Mouse (Mus musculus): ENCODE measurements around the gene Cald1. TPM values are rescaled to one million over a fixed set of nuclear protein-coding genes. Genes with fewer than 3 reads are reported as not detected.
A peak's percentile ranks its signal among the peaks of the same experiment; 100 is the strongest.

Cald1 gene
- total and polyA plus RNA-seq, 2 experiments from 2014 or later: 28.5 to 40.8 TPM

DNA sequence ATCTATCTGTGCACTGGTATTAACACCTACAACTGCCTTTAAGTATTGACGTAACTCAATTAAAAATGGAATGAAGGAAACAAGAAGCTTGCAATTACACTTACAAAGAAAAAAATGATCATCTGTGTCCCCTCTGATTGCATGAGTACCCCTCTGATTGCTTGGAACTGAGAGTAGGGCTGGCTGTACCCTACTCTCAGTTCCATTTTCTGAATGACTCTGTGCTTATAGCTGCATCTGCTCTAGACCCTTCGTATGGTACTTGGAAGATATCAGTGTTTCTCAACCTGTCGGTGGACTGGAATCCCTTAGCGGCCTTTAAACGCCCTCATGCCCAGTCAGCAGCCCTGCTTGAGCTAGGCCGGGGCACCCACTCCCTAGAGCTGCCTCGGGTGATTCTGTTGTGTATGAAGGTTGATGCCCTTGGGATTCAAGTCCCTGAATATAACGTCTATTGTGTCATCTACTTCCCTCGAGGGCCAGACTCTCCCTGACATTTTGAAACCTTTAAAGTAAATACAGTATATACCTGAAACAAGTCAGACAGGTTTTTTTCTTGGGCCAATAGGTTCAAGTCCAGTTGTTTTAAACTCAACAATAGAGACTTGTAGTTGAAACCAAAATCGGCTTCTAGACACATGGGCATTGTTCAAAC lies 125.1 kb downstream of the Cald1 start:
- Histone ChIP-seq H3K36me3 (ENCODE audit: insufficient read depth) (no peaks in the 10 kb centered on the region), H3K9me3 (ENCODE audit: low read length) (no peaks in the 10 kb centered on the region), H3K27me3 (ENCODE audit: insufficient read depth, low read length) (no peaks in the 10 kb centered on the region), H3K9ac (no peak overlapping the region), H3K4me3 (ENCODE audit: low read depth, low read length) (no peak overlapping the region), H3K4me2 (ENCODE audit: low read depth) (no peak overlapping the region), H3K4me1 (ENCODE audit: insufficient read depth) (no peaks in the 10 kb centered on the region), H3K27ac (ENCODE audit: low read depth, low read length) (no peak overlapping the region)
- DNase-seq (no peak), ATAC-seq (no peak)
- 95% methylated on average over 10 of the region's 10 CpGs for WGBS
- no peak for TF ChIP-seq CTCF (IDR thresholded peaks at IDR 0.05; ENCODE audit: low read depth)

DNA sequence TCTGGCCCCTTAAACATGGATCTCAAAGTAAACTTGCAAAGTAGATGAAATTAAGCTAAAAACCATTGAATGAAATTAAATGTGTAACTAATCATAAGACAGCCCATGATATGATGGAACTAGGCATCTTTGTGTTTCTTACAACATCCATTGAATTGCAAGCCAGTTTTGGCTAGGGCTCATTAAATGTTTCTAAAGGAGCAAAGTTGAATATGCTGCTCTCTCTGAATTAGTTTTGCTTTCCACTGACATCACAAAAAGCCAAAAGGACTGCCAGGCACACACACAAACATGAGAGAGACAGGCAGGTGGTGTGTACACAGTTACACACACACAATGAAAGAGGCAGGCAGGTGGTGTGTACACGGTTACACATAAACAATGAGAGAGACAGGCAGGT lies 127.4 kb downstream of the Cald1 start:
- Histone ChIP-seq H3K36me3 (ENCODE audit: insufficient read depth) (no peaks in the 10 kb centered on the region), H3K4me3 (ENCODE audit: low read depth, low read length) (no peak overlapping the region), H3K4me2 (ENCODE audit: low read depth) (no peak overlapping the region), H3K27me3 (ENCODE audit: insufficient read depth, low read length) (no peaks in the 10 kb centered on the region), H3K9ac (no peak overlapping the region), H3K27ac (ENCODE audit: low read depth, low read length) (no peak overlapping the region), H3K9me3 (ENCODE audit: low read length) (no peaks in the 10 kb centered on the region), H3K4me1 (ENCODE audit: insufficient read depth) (no peaks in the 10 kb centered on the region)
- DNase-seq (peak; percentile 22), ATAC-seq (no peak)
- 49% methylated on average over 1 of the region's 1 CpGs for WGBS
- no peak for TF ChIP-seq CTCF (IDR thresholded peaks at IDR 0.05; ENCODE audit: low read depth)

DNA sequence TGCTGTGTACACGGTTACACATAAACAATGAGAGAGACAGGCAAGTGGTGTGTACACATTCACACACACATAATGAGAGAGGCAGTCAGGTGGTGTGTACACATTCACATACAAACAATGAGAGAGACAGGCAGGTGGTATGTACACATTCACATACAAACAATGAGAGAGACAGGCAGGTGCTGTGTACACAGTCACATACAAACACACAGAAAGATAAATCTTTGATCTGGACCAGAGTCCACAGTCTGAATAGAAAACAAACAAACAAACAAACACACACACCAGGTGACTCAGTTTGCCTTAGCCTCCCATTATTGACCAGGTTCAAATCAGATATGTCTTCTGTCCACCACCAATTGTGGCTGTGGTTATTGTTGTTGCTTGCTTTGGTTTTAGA lies 127.8 kb downstream of the Cald1 start:
- Histone ChIP-seq H3K9me3 (ENCODE audit: low read length) (no peaks in the 10 kb centered on the region), H3K27me3 (ENCODE audit: insufficient read depth, low read length) (no peaks in the 10 kb centered on the region), H3K36me3 (ENCODE audit: insufficient read depth) (no peaks in the 10 kb centered on the region), H3K4me2 (ENCODE audit: low read depth) (no peak overlapping the region), H3K4me1 (ENCODE audit: insufficient read depth) (no peaks in the 10 kb centered on the region), H3K9ac (no peak overlapping the region), H3K4me3 (ENCODE audit: low read depth, low read length) (no peak overlapping the region), H3K27ac (ENCODE audit: low read depth, low read length) (no peak overlapping the region)
- 23% methylated on average over 1 of the region's 1 CpGs for WGBS
- ATAC-seq (peak; percentile 53), DNase-seq (no peak)
- TF ChIP-seq CTCF (IDR thresholded peaks at IDR 0.05; ENCODE audit: low read depth): no peak

DNA sequence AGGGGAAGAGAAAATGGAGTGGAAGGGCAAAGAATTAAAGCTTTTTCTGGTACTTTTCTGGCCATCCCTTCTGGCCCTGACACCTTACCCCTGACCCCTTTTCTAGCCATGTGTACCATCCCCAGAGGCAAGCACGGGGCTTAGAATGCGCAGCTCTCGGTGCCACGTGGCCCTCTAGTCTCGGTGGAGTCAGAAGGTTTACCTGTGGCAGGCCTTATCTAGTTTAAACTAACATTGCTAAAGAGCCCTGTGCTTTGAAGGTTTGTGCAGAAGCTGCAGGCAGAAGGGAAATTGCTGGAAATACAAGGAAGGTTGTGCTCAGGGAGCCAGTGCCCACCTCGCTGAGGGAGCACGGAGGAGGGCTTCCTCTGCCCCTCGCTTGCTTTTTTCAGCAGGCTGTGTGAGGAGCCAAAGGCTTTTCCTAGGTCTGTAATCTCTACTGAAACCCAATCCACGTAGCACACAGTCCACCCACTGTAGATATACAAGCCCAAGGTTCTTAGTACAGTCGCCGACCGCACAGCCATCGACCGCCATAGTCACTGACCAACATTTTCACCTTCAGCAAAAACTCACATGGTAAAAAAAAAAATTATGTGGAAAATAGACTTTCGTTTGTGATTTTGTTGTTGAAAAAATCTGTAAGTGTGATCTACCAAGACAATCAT lies 129.2 kb downstream of the Cald1 start:
- no peak overlapping the region for H3K27ac ChIP-seq (ENCODE audit: low read depth, low read length)
- H3K27me3 ChIP-seq (ENCODE audit: insufficient read depth, low read length): no peaks in the 10 kb centered on the region
- no peak overlapping the region for H3K4me3 ChIP-seq (ENCODE audit: low read depth, low read length)
- ATAC-seq (no peak), DNase-seq (no peak)
- H3K4me2 ChIP-seq (ENCODE audit: low read depth): no peak overlapping the region
- H3K9ac ChIP-seq: no peak overlapping the region
- H3K9me3 ChIP-seq (ENCODE audit: low read length): no peaks in the 10 kb centered on the region
- H3K4me1 ChIP-seq (ENCODE audit: insufficient read depth): no peaks in the 10 kb centered on the region
- WGBS: 89% methylated on average over 15 of the region's 15 CpGs
- TF ChIP-seq CTCF (IDR thresholded peaks at IDR 0.05; ENCODE audit: low read depth): no peak
- no peaks in the 10 kb centered on the region for H3K36me3 ChIP-seq (ENCODE audit: insufficient read depth)

DNA sequence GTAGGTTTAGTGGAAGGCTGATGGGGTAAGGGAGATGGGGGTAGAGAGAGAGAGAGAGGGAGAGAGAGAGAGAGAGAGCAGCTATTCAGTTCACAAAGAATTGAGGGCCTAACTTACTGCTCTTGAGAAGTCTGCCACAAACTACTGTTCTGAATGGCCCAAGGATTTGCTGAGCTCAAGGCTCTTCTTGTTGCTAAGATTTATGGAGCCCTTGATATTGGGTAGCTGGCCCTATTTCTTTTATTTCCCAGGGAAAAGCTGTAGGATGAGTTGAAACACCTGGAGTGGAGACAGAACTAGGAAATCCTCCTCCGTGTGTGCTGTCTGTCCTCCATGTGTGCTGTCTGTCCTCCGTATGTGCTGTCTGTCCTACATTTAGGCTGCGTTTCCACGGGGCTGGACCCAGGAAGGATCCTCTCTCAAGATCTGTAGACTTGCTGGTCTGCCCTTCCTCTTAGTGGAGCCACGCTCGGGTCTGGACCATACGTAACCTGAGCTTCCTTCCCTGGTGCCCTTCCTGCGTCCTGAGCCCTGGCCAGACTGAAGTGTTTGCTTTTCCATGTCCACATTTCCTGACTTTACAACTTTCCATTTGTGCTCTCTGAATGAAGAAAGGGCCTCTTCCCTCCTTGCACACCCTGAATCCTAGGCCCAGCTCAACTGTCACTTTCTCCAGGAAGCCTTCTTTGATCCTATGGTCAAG lies 131.3 kb downstream of the Cald1 start:
- Histone ChIP-seq H3K9me3 (ENCODE audit: low read length) (no peaks in the 10 kb centered on the region), H3K4me3 (ENCODE audit: low read depth, low read length) (no peak overlapping the region), H3K4me2 (ENCODE audit: low read depth) (no peak overlapping the region), H3K27ac (ENCODE audit: low read depth, low read length) (no peak overlapping the region), H3K27me3 (ENCODE audit: insufficient read depth, low read length) (no peaks in the 10 kb centered on the region), H3K9ac (no peak overlapping the region), H3K36me3 (ENCODE audit: insufficient read depth) (no peaks in the 10 kb centered on the region), H3K4me1 (ENCODE audit: insufficient read depth) (no peaks in the 10 kb centered on the region)
- WGBS: 90% methylated on average over 8 of the region's 8 CpGs
- TF ChIP-seq CTCF (IDR thresholded peaks at IDR 0.05; ENCODE audit: low read depth): no peak
- no peak for ATAC-seq
- no peak for DNase-seq

DNA sequence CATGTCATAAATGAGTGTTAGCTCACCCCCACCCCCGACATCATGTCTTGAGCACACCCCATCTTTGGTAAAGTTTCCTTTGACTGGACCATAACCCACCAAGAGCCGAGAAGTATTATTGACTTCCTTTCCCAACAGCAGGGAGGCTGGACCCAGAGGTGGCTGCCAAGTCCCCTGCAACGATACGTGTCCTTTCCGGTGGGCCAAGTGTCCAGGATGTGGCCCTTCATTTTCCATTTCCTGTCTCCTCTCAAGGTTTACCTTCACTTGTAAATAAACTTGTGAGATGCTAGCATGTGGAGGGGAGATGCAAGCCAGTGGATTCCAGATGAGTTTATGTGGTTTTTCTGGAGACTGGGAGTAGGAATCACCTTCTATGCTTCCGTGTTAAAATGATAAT lies 132.7 kb downstream of the Cald1 start:
- Histone ChIP-seq H3K4me2 (ENCODE audit: low read depth) (no peak overlapping the region), H3K4me3 (ENCODE audit: low read depth, low read length) (no peak overlapping the region), H3K36me3 (ENCODE audit: insufficient read depth) (no peaks in the 10 kb centered on the region), H3K27me3 (ENCODE audit: insufficient read depth, low read length) (no peaks in the 10 kb centered on the region), H3K4me1 (ENCODE audit: insufficient read depth) (no peaks in the 10 kb centered on the region), H3K9ac (no peak overlapping the region), H3K9me3 (ENCODE audit: low read length) (no peaks in the 10 kb centered on the region), H3K27ac (ENCODE audit: low read depth, low read length) (no peak overlapping the region)
- 81% methylated on average over 6 of the region's 6 CpGs for WGBS
- ATAC-seq (no peak), DNase-seq (no peak)
- no peak for TF ChIP-seq CTCF (IDR thresholded peaks at IDR 0.05; ENCODE audit: low read depth)

DNA sequence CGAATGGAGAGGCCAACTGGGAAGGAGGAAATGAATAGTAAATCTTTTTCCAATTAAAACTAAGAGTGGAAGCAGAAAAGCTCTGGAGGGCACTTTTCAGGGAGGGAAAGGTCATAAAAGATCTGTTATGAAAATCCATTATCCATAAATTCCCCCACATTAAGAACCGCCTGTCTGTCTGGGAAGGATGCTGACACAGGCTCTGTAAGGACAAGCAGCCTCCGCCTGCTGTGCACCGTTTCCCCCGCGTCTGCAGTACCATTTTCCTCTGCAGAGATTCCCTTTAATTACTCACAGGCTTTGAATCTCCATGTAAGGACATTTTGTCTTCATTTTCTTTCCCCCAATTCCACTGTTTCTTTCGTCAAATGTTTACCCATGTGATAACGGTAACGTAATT lies 133.2 kb downstream of the Cald1 start:
- Histone ChIP-seq H3K9me3 (ENCODE audit: low read length) (no peaks in the 10 kb centered on the region), H3K4me2 (ENCODE audit: low read depth) (no peak overlapping the region), H3K27ac (ENCODE audit: low read depth, low read length) (no peak overlapping the region), H3K27me3 (ENCODE audit: insufficient read depth, low read length) (no peaks in the 10 kb centered on the region), H3K4me1 (ENCODE audit: insufficient read depth) (no peaks in the 10 kb centered on the region), H3K36me3 (ENCODE audit: insufficient read depth) (no peaks in the 10 kb centered on the region), H3K9ac (no peak overlapping the region), H3K4me3 (ENCODE audit: low read depth, low read length) (no peak overlapping the region)
- TF ChIP-seq CTCF (IDR thresholded peaks at IDR 0.05; ENCODE audit: low read depth): no peak
- WGBS: 75% methylated on average over 9 of the region's 9 CpGs
- ATAC-seq (no peak), DNase-seq (no peak)
